Mouse (Mus musculus) heart, embryonic 12.5 days (tissue): ENCODE data around the gene Bsph2. TPM values are rescaled to one million over a fixed set of nuclear protein-coding genes. Genes with fewer than 3 reads are reported as not detected.

Source experiments
- ATAC-seq: fragments of 200-750 bp; cut with Nextera tagmentation; 2 replicates; pipeline ENCODE4 v1.8.0; 2017; ENCODE audit warnings: moderate TSS enrichment, moderate library complexity; ENCODE audit not compliant: insufficient number of reproducible peaks, low FRiP score
- H3K27ac ChIP-seq: fragments of 300-500 bp; sonication (generic); 2 replicates; pipeline ENCODE4 v1.5.1; 2016; ENCODE audit warnings: mild to moderate bottlenecking, moderate library complexity; ENCODE audit not compliant: poor library complexity, severe bottlenecking
- H3K27me3 ChIP-seq: fragments of 300-500 bp; sonication (generic); replicated peaks from 2 replicates; pipeline ENCODE4 v1.6.1; 2016; ENCODE audit warnings: mild to moderate bottlenecking, moderate library complexity
- H3K36me3 ChIP-seq: fragments of 300-500 bp; sonication (generic); 2 replicates; pipeline ENCODE4 v1.6.1; 2016; ENCODE audit warnings: mild to moderate bottlenecking, moderate library complexity
- H3K4me1 ChIP-seq: fragments of 300-500 bp; sonication (generic); replicated peaks from 2 replicates; pipeline ENCODE4 v1.6.1; 2016; ENCODE audit warnings: mild to moderate bottlenecking
- H3K4me2 ChIP-seq: fragments of 300-500 bp; sonication (generic); 2 replicates; pipeline ENCODE4 v1.6.1; 2016; ENCODE audit warnings: mild to moderate bottlenecking, moderate library complexity
- H3K4me3 ChIP-seq: fragments of 300-500 bp; sonication (generic); 2 replicates; pipeline ENCODE4 v1.5.1; 2016; ENCODE audit warnings: mild to moderate bottlenecking
- H3K9ac ChIP-seq: fragments of 300-500 bp; sonication (generic); 2 replicates; pipeline ENCODE4 v1.6.1; 2016; ENCODE audit warnings: mild to moderate bottlenecking, moderate library complexity
- H3K9me3 ChIP-seq: fragments of 300-500 bp; sonication (generic); replicated peaks from 2 replicates; pipeline ENCODE4 v1.6.1; 2016; ENCODE audit warnings: mild to moderate bottlenecking, moderate library complexity
- WGBS: fragments of 180-500 bp; shearing (Covaris S2); methylation state at CpG from one replicate; pipeline ENCODE4 v1.1.7; 2016; 5-methylcytosine and 5-hydroxymethylcytosine counted together
- polyA plus RNA-seq: library from polyadenylated mRNA; unstranded; fragments of >200 nt; fragmentation: Nextera tagmentation; extraction: Ambion mirVana; gene quantifications from 2 replicates; pipeline ENCODE4 v1.2.1, GENCODE M21; 2016

The Bsph2 gene
- not detected in 2 replicates for polyA plus RNA-seq

- no peak within 1 kb of the TSS for H3K27ac ChIP-seq
- no peak within 1 kb of the TSS for H3K4me2 ChIP-seq
- H3K27me3 ChIP-seq: no peaks in the 10 kb centered on the region
- H3K4me1 ChIP-seq: no peaks in the 10 kb centered on the region
- H3K36me3 ChIP-seq: no peaks in the 10 kb centered on the region
- ATAC-seq: no peak
- no peak within 1 kb of the TSS for H3K9ac ChIP-seq
- peaks cover 22% of the 10 kb centered on the region for H3K9me3 ChIP-seq
- H3K4me3 ChIP-seq: no peak within 1 kb of the TSS
Measured at GRCm38 (mm10) chr7:13570967-13571366, at the start of gene Bsph2. TSS of gene Bsph2 (minus strand) at chr7:13571067.

- Histone ChIP-seq H3K9ac (no peak overlapping the region), H3K4me2 (no peak overlapping the region), H3K4me3 (no peak overlapping the region), H3K4me1 (no peaks in the 10 kb centered on the region), H3K27me3 (no peaks in the 10 kb centered on the region), H3K9me3 (peaks cover 13% of the 10 kb centered on the region), H3K36me3 (no peaks in the 10 kb centered on the region), H3K27ac (no peak overlapping the region)
- ATAC-seq: no peak
- WGBS: 59% methylated on average over 1 of the region's 1 CpGs
Measured at GRCm38 (mm10) chr7:13511539-13511938, 59.3 kb downstream of the Bsph2 start.

Other genes starting within 250 kb of the Bsph2 start
- 0.58 and 0.72 TPM in 2 replicates for gene Pla2g4c, start 246.4 kb downstream of the Bsph2 start, polyA plus RNA-seq
- 0.17 TPM in 1 of 2 replicates, not detected in the other for gene Cabp5, start 172.9 kb downstream of the Bsph2 start, polyA plus RNA-seq
- gene Bsph1, start 120.2 kb downstream of the Bsph2 start, polyA plus RNA-seq: not detected in 2 replicates
- gene Sult2a5, start 52.9 kb upstream of the Bsph2 start, polyA plus RNA-seq: not detected in 2 replicates
- gene Sult2a2, start 162.4 kb upstream of the Bsph2 start, polyA plus RNA-seq: not detected in 2 replicates